Mouse (Mus musculus) hindbrain, embryonic 13.5 days (tissue): ENCODE data around the gene Ttc28. TPM values are rescaled to one million over a fixed set of nuclear protein-coding genes. Genes with fewer than 3 reads are reported as not detected.

Experiments used
- ATAC-seq: fragments of 200-750 bp; cut with Nextera tagmentation; 2 replicates; pipeline ENCODE4 v1.8.0; 2017; ENCODE audit warnings: moderate TSS enrichment; ENCODE audit not compliant: low FRiP score
- H3K27ac ChIP-seq: fragments of 300-500 bp; sonication (generic); 2 replicates; pipeline ENCODE4 v1.5.1; 2015; ENCODE audit warnings: inconsistent platforms, mild to moderate bottlenecking, moderate library complexity
- H3K27me3 ChIP-seq: fragments of 300-500 bp; sonication (generic); 2 replicates; pipeline ENCODE4 v1.6.1; 2015; ENCODE audit warnings: mild to moderate bottlenecking, inconsistent platforms
- H3K36me3 ChIP-seq: fragments of 300-500 bp; sonication (generic); 2 replicates; pipeline ENCODE4 v1.6.1; 2015; ENCODE audit warnings: mild to moderate bottlenecking, inconsistent platforms
- H3K4me1 ChIP-seq: fragments of 300-500 bp; sonication (generic); replicated peaks from 2 replicates; pipeline ENCODE4 v1.6.1; 2015; ENCODE audit warnings: inconsistent platforms
- H3K4me2 ChIP-seq: fragments of 300-500 bp; sonication (generic); 2 replicates; pipeline ENCODE4 v1.6.1; 2015; ENCODE audit warnings: inconsistent platforms, mild to moderate bottlenecking, moderate library complexity
- H3K4me3 ChIP-seq: fragments of 300-500 bp; sonication (generic); 2 replicates; pipeline ENCODE4 v1.5.1; 2015; ENCODE audit warnings: mild to moderate bottlenecking, inconsistent platforms
- H3K9ac ChIP-seq: fragments of 300-500 bp; sonication (generic); 2 replicates; pipeline ENCODE4 v1.6.1; 2015; ENCODE audit warnings: mild to moderate bottlenecking, inconsistent platforms
- H3K9me3 ChIP-seq: fragments of 300-500 bp; sonication (generic); 2 replicates; pipeline ENCODE4 v1.6.1; 2016; ENCODE audit warnings: inconsistent platforms
- WGBS: fragments of 180-500 bp; shearing (Covaris S2); methylation state at CpG from one replicate; pipeline ENCODE4 v1.1.7; 2015; 5-methylcytosine and 5-hydroxymethylcytosine counted together
- polyA plus RNA-seq: library from polyadenylated mRNA; unstranded; fragments of >200 nt; fragmentation: Nextera tagmentation; extraction: Ambion mirVana; gene quantifications from 2 replicates; pipeline ENCODE4 v1.2.1, GENCODE M21; 2015

The Ttc28 gene
- polyA plus RNA-seq, 1 experiment from 2014 or later, result 20.2 TPM

DNA sequence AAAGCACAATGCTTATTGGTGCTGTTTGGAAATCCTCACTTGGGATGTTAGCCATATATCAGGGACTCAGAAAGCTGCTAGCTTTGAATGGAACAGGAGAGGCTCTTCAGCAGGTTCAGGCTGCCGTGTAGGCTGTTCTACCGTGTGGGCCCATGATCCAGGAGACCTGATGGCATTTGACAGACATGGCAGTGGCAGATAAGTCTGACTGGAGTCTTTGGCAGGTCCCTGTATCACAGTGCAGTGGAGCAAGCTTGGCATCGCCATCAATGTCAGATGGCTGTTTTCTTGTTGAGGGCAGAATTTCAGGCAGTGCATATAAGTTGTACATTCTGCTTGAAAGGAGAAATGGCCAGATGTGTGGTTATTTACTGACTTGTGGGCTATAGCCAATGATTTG lies 11.0 kb downstream of the Ttc28 start:
- no peaks in the 10 kb centered on the region for H3K9me3 ChIP-seq

DNA sequence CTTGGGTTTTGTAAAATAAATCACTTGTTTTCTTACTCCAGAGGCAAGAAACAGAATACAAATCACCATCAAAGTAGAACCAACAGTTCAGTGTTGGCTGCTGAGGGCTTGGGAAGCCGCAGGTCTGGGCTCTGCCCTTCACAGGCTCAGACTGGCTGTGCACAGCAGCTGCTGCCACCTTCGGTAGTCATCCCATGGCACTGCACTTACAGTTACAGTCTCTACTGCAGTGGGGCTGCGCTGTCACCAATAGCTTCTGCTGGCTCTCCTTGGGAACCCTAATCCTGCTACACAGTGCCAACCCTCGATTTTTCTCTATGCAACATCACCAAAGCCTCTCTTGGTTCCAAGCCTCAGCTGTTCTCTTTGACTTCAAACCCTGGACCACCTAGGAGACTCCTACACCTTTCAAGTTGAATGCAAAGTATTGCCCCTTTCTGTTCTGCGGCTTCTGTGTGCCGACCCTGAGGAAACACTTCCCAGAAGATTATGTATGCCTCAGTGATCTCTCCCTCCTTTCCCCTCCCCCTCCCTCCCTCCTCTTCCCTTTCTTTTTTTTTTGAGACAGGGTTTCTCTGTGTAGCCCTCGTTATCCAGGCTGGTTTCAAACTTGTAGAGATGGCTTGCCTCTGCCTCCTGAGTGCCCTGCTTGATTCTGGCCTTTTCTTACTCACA lies 17.6 kb downstream of the Ttc28 start:
- Histone ChIP-seq H3K4me3 (no peak overlapping the region), H3K27ac (peak overlapping the region; percentile 26; the same call in 1 of the 2 replicates), H3K4me2 (no peak overlapping the region), H3K4me1 (peaks cover 14% of the 10 kb centered on the region; the same call in 1 of the 2 replicates), H3K9ac (0 out of 2 replicates have a peak overlapping the region, but pooled peaks have one; percentile 9), H3K36me3 (peaks cover 34% of the 10 kb centered on the region), H3K9me3 (no peaks in the 10 kb centered on the region), H3K27me3 (no peaks in the 10 kb centered on the region)
- ATAC-seq, result no peak
- 26% methylated on average over 7 of the region's 7 CpGs for WGBS

More for the DNA sequence above, 11.0 kb downstream of the Ttc28 start:
- WGBS, result 100% methylated on average over 3 of the region's 3 CpGs
- Histone ChIP-seq H3K9ac (no peak overlapping the region), H3K4me1 (0 out of 2 replicates have a peak, but pooled peaks cover 4% of the 10 kb centered on the region), H3K27ac (no peak overlapping the region), H3K36me3 (peaks cover 38% of the 10 kb centered on the region), H3K4me3 (no peak overlapping the region), H3K4me2 (no peak overlapping the region), H3K27me3 (no peaks in the 10 kb centered on the region)
- ATAC-seq, result no peak

DNA sequence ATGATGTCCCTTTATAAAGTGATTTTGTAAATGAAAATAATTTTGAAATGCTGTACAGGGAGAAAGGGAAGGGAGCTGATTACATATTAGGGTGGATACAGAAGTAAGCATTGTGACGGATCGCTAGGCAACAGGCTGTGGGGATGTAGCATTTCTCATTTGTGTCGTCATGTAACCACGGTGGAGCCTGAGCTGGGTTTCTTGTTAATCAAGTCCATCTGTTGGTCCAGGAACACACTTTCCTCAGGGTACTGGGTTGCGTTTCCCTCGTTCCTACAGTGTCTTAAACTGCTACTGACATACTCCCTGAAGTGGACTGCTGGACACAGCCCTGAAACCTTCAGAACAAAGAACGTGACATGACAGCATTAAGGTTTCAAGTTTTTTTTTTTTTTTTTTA lies 18.6 kb downstream of the Ttc28 start:
- Histone ChIP-seq H3K27me3 (no peaks in the 10 kb centered on the region), H3K4me2 (no peak overlapping the region), H3K4me3 (no peak overlapping the region), H3K36me3 (peaks cover 25% of the 10 kb centered on the region), H3K9ac (no peak overlapping the region), H3K4me1 (peaks cover 14% of the 10 kb centered on the region; the same call in 1 of the 2 replicates), H3K27ac (no peak overlapping the region), H3K9me3 (no peaks in the 10 kb centered on the region)
- WGBS, result 39% methylated on average over 7 of the region's 7 CpGs
- no peak for ATAC-seq

DNA sequence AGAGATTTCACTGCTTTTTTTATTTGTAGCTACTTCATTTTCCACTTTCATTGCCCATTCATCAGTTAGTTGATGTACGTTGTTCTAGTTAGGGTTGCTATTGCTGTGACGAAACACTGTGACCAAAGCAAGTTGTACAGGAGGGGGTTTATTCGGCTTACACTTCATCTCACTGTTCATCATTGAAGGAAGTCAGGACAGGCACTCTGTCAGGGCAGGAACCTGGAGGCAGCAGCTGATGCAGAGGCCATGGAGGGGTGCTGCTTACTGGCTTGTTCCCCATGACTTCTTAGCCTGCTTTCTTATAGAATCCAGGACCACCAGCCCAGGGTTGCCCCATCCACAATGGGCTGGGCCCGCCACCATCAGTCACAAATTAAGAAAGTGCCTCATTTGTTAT lies 19.2 kb downstream of the Ttc28 start:
- Histone ChIP-seq H3K27me3 (no peaks in the 10 kb centered on the region), H3K36me3 (peaks cover 19% of the 10 kb centered on the region), H3K9ac (no peak overlapping the region), H3K4me3 (no peak overlapping the region), H3K4me1 (peaks cover 14% of the 10 kb centered on the region; the same call in 1 of the 2 replicates), H3K9me3 (no peaks in the 10 kb centered on the region), H3K4me2 (no peak overlapping the region), H3K27ac (no peak overlapping the region)
- WGBS, result 85% methylated on average over 4 of the region's 4 CpGs
- ATAC-seq, result no peak

- H3K4me1 ChIP-seq, result peaks cover 14% of the 10 kb centered on the region; the same call in 1 of the 2 replicates
- H3K27me3 ChIP-seq, result no peaks in the 10 kb centered on the region
- peaks cover 8% of the 10 kb centered on the region for H3K36me3 ChIP-seq
- no peak overlapping the region for H3K4me2 ChIP-seq
- no peak overlapping the region for H3K4me3 ChIP-seq
- H3K9ac ChIP-seq, result no peak overlapping the region
- no peaks in the 10 kb centered on the region for H3K9me3 ChIP-seq
- ATAC-seq, result no peak
- no peak overlapping the region for H3K27ac ChIP-seq
Observed at GRCm38 (mm10) chr5:110900331-110900730, 20.7 kb downstream of the Ttc28 start.

GRCm38 (mm10) chr5:110906708-110907107 lies 27.1 kb downstream of the Ttc28 start:
- Histone ChIP-seq H3K4me2 (no peak overlapping the region), H3K27ac (no peak overlapping the region), H3K36me3 (peaks cover 15% of the 10 kb centered on the region), H3K9ac (no peak overlapping the region), H3K4me3 (no peak overlapping the region), H3K9me3 (no peaks in the 10 kb centered on the region), H3K27me3 (no peaks in the 10 kb centered on the region), H3K4me1 (no peaks in the 10 kb centered on the region; the same call in 1 of the 2 replicates)
- 100% methylated on average over 1 of the region's 1 CpGs for WGBS
- no peak for ATAC-seq

GRCm38 (mm10) chr5:110908879-110909278 lies 29.3 kb downstream of the Ttc28 start:
- no peak overlapping the region for H3K27ac ChIP-seq
- H3K4me2 ChIP-seq, result no peak overlapping the region
- H3K9ac ChIP-seq, result no peak overlapping the region
- H3K4me3 ChIP-seq, result no peak overlapping the region
- H3K36me3 ChIP-seq, result peaks cover 15% of the 10 kb centered on the region
- H3K9me3 ChIP-seq, result no peaks in the 10 kb centered on the region
- H3K4me1 ChIP-seq, result peaks cover 3% of the 10 kb centered on the region; the same call in 1 of the 2 replicates
- H3K27me3 ChIP-seq, result no peaks in the 10 kb centered on the region
- ATAC-seq, result no peak

- Histone ChIP-seq H3K36me3 (peaks cover 13% of the 10 kb centered on the region), H3K4me2 (no peak overlapping the region), H3K9ac (no peak overlapping the region), H3K27ac (no peak overlapping the region), H3K4me1 (peaks cover 3% of the 10 kb centered on the region; the same call in 1 of the 2 replicates), H3K9me3 (no peaks in the 10 kb centered on the region), H3K4me3 (no peak overlapping the region), H3K27me3 (no peaks in the 10 kb centered on the region)
- 85% methylated on average over 4 of the region's 4 CpGs for WGBS
- ATAC-seq, result no peak
Observed at GRCm38 (mm10) chr5:110909955-110910589, 30.5 kb downstream of the Ttc28 start.

GRCm38 (mm10) chr5:110914859-110915258 lies 35.3 kb downstream of the Ttc28 start:
- no peak overlapping the region for H3K9ac ChIP-seq
- no peaks in the 10 kb centered on the region for H3K27me3 ChIP-seq
- no peaks in the 10 kb centered on the region for H3K9me3 ChIP-seq
- peaks cover 3% of the 10 kb centered on the region; the same call in 1 of the 2 replicates for H3K4me1 ChIP-seq
- 74% methylated on average over 11 of the region's 11 CpGs for WGBS
- ATAC-seq, result no peak
- peaks cover 10% of the 10 kb centered on the region for H3K36me3 ChIP-seq
- H3K27ac ChIP-seq, result no peak overlapping the region
- no peak overlapping the region for H3K4me3 ChIP-seq
- H3K4me2 ChIP-seq, result no peak overlapping the region

DNA sequence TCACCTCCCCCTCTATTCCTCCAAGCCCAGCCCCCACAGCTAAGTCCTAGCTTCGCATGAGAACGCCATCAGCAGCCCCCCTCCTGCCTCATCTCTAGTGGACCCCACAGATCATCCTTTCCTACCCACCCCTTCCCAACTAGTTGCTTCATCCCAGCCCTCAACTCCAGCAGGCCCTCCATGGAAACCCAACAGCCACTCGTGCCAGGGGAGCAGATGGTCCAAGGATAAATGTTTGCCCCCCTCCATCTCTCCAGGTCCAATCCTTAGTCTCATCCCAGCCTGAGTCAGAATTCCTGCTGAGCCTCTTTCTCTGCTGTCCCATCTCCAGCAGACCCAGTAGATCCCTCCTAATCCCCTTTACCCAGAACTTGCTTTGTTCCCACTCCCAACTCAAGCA lies 36.6 kb downstream of the Ttc28 start:
- Histone ChIP-seq H3K9ac (no peak overlapping the region), H3K4me2 (no peak overlapping the region), H3K4me3 (no peak overlapping the region), H3K4me1 (peaks cover 3% of the 10 kb centered on the region; the same call in 1 of the 2 replicates), H3K9me3 (no peaks in the 10 kb centered on the region), H3K27ac (no peak overlapping the region), H3K36me3 (peaks cover 10% of the 10 kb centered on the region), H3K27me3 (no peaks in the 10 kb centered on the region)
- ATAC-seq, result no peak
- 73% methylated on average over 3 of the region's 3 CpGs for WGBS

- WGBS, result 76% methylated on average over 4 of the region's 4 CpGs
- Histone ChIP-seq H3K27ac (no peak overlapping the region), H3K9ac (no peak overlapping the region), H3K27me3 (no peaks in the 10 kb centered on the region), H3K9me3 (no peaks in the 10 kb centered on the region), H3K4me3 (no peak overlapping the region), H3K4me2 (no peak overlapping the region), H3K4me1 (no peaks in the 10 kb centered on the region; the same call in 1 of the 2 replicates), H3K36me3 (peaks cover 10% of the 10 kb centered on the region)
- no peak for ATAC-seq
Observed at GRCm38 (mm10) chr5:110919541-110919940, 39.9 kb downstream of the Ttc28 start.

DNA sequence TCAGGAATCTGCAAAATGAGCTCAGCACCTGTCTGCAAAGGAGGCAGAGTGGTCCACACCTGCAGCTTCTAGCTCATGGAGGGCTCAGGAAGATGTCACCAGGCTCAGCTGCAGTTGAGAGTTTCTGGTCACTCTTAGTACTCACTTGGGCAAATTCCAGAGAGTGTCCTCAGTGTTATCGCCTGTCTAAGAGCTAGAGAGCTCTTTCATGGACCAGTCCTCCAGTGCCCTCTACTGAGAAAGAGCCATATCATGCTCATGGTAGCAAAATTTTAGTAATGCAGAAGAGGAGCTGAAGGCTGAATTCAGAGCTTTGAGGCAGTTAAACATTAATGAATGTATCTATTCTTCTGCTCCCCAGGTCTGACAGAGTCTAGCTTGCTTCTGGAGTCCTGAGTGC lies 43.7 kb downstream of the Ttc28 start:
- Histone ChIP-seq H3K4me2 (no peak overlapping the region), H3K4me1 (no peaks in the 10 kb centered on the region; the same call in 1 of the 2 replicates), H3K36me3 (0 out of 2 replicates have a peak, but pooled peaks cover under 1% of the 10 kb centered on the region), H3K9me3 (no peaks in the 10 kb centered on the region), H3K4me3 (no peak overlapping the region), H3K27me3 (no peaks in the 10 kb centered on the region), H3K27ac (no peak overlapping the region), H3K9ac (no peak overlapping the region)
- no peak for ATAC-seq
- WGBS, result 22% methylated on average over 1 of the region's 1 CpGs
